Mouse (Mus musculus): ENCODE data around the gene Pitpna. TPM values are rescaled to one million over a fixed set of nuclear protein-coding genes. Genes with fewer than 3 reads are reported as not detected.

Gene Pitpna
- polyA plus RNA-seq, 1 experiment from 2014 or later, result 101 TPM

GRCm38 (mm10) chr11:75658996-75659750 is 71.3 kb downstream of the Pitpna start:
- no peak for ATAC-seq (ENCODE audit: low FRiP score)

GRCm38 (mm10) chr11:75660081-75660590 is 72.2 kb downstream of the Pitpna start:
- Histone ChIP-seq H3K9ac (no peak overlapping the region), H3K4me3 (no peak overlapping the region), H3K27me3 (peaks cover 27% of the 10 kb centered on the region), H3K4me2 (no peak overlapping the region), H3K36me3 (peaks cover 19% of the 10 kb centered on the region), H3K27ac (no peak overlapping the region), H3K9me3 (no peaks in the 10 kb centered on the region), H3K4me1 (replicated peaks) (peaks cover 14% of the 10 kb centered on the region)
- 95% methylated on average over 12 of the region's 12 CpGs for WGBS
- no peak for ATAC-seq (ENCODE audit: low FRiP score)

More at GRCm38 (mm10) chr11:75658996-75659750, 71.3 kb downstream of the Pitpna start:
- WGBS, result 85% methylated on average over 14 of the region's 14 CpGs
- Histone ChIP-seq H3K9ac (no peak overlapping the region), H3K27me3 (peaks cover 37% of the 10 kb centered on the region), H3K4me1 (replicated peaks) (peaks cover 20% of the 10 kb centered on the region), H3K27ac (no peak overlapping the region), H3K36me3 (peaks cover 18% of the 10 kb centered on the region), H3K4me2 (no peak overlapping the region), H3K9me3 (no peaks in the 10 kb centered on the region), H3K4me3 (no peak overlapping the region)

- 92% methylated on average over 21 of the region's 21 CpGs for WGBS
- Histone ChIP-seq H3K9me3 (no peaks in the 10 kb centered on the region), H3K4me3 (no peak overlapping the region), H3K27me3 (peaks cover 18% of the 10 kb centered on the region), H3K4me1 (replicated peaks) (peaks cover 6% of the 10 kb centered on the region), H3K4me2 (no peak overlapping the region), H3K9ac (no peak overlapping the region), H3K36me3 (peaks cover 29% of the 10 kb centered on the region), H3K27ac (no peak overlapping the region)
- no peak for ATAC-seq (ENCODE audit: low FRiP score)
Observed at GRCm38 (mm10) chr11:75660941-75661800, 73.3 kb downstream of the Pitpna start.

GRCm38 (mm10) chr11:75662131-75662530 is 74.2 kb downstream of the Pitpna start:
- Histone ChIP-seq H3K4me1 (replicated peaks) (no peaks in the 10 kb centered on the region), H3K9me3 (no peaks in the 10 kb centered on the region), H3K27ac (no peak overlapping the region), H3K27me3 (peaks cover 8% of the 10 kb centered on the region), H3K9ac (no peak overlapping the region), H3K36me3 (peaks cover 33% of the 10 kb centered on the region), H3K4me3 (no peak overlapping the region), H3K4me2 (no peak overlapping the region)
- ATAC-seq (ENCODE audit: low FRiP score), result no peak
- WGBS, result 92% methylated on average over 7 of the region's 7 CpGs

- Histone ChIP-seq H3K9ac (no peak overlapping the region), H3K4me1 (replicated peaks) (no peaks in the 10 kb centered on the region), H3K4me3 (no peak overlapping the region), H3K27me3 (no peaks in the 10 kb centered on the region), H3K36me3 (peaks cover 48% of the 10 kb centered on the region), H3K27ac (no peak overlapping the region), H3K4me2 (no peak overlapping the region), H3K9me3 (no peaks in the 10 kb centered on the region)
- no peak for ATAC-seq (ENCODE audit: low FRiP score)
- 93% methylated on average over 6 of the region's 6 CpGs for WGBS
Observed at GRCm38 (mm10) chr11:75666296-75666695, 78.4 kb downstream of the Pitpna start.

GRCm38 (mm10) chr11:75668621-75669020 is 80.7 kb downstream of the Pitpna start:
- ATAC-seq (ENCODE audit: low FRiP score), result no peak
- Histone ChIP-seq H3K9me3 (no peaks in the 10 kb centered on the region), H3K4me2 (no peak overlapping the region), H3K4me1 (replicated peaks) (peaks cover 5% of the 10 kb centered on the region; the same call in 1 of the 2 replicates), H3K36me3 (peaks cover 45% of the 10 kb centered on the region), H3K27me3 (no peaks in the 10 kb centered on the region), H3K4me3 (no peak overlapping the region), H3K9ac (no peak overlapping the region), H3K27ac (no peak overlapping the region)
- whole genome bisulfite sequencing, result 92% methylated on average over 3 of the region's 3 CpGs

GRCm38 (mm10) chr11:75669176-75669852 is 81.4 kb downstream of the Pitpna start:
- Histone ChIP-seq H3K36me3 (peaks cover 45% of the 10 kb centered on the region), H3K4me1 (replicated peaks) (peaks cover 5% of the 10 kb centered on the region; the same call in 1 of the 2 replicates), H3K27ac (no peak overlapping the region), H3K9me3 (no peaks in the 10 kb centered on the region), H3K4me3 (no peak overlapping the region), H3K9ac (no peak overlapping the region), H3K27me3 (no peaks in the 10 kb centered on the region), H3K4me2 (no peak overlapping the region)
- 92% methylated on average over 11 of the region's 11 CpGs for WGBS
- ATAC-seq (ENCODE audit: low FRiP score), result no peak

GRCm38 (mm10) chr11:75669853-75670200 is 81.9 kb downstream of the Pitpna start:
- H3K27me3 ChIP-seq, result no peaks in the 10 kb centered on the region
- no peak overlapping the region for H3K27ac ChIP-seq
- ATAC-seq (ENCODE audit: low FRiP score), result no peak
- H3K4me3 ChIP-seq, result no peak overlapping the region
- no peak overlapping the region for H3K9ac ChIP-seq
- no peak overlapping the region for H3K4me2 ChIP-seq
- H3K36me3 ChIP-seq, result peaks cover 45% of the 10 kb centered on the region
- 94% methylated on average over 12 of the region's 12 CpGs for WGBS
- H3K9me3 ChIP-seq, result no peaks in the 10 kb centered on the region
- peaks cover 5% of the 10 kb centered on the region; the same call in 1 of the 2 replicates for H3K4me1 ChIP-seq (replicated peaks)

GRCm38 (mm10) chr11:75671426-75672180 is 83.7 kb downstream of the Pitpna start:
- Histone ChIP-seq H3K4me2 (no peak overlapping the region), H3K36me3 (peaks cover 31% of the 10 kb centered on the region), H3K4me3 (no peak overlapping the region), H3K9me3 (no peaks in the 10 kb centered on the region), H3K27me3 (no peaks in the 10 kb centered on the region), H3K27ac (no peak overlapping the region), H3K9ac (no peak overlapping the region), H3K4me1 (replicated peaks) (peaks cover 5% of the 10 kb centered on the region; the same call in 1 of the 2 replicates)
- WGBS, result 78% methylated on average over 22 of the region's 22 CpGs
- ATAC-seq (ENCODE audit: low FRiP score), result 0 out of 2 replicates have a peak, but pooled peaks have one; percentile 17

- no peak overlapping the region for H3K9ac ChIP-seq
- no peak overlapping the region for H3K27ac ChIP-seq
- no peak for ATAC-seq (ENCODE audit: low FRiP score)
- no peak overlapping the region for H3K4me3 ChIP-seq
- H3K9me3 ChIP-seq, result no peaks in the 10 kb centered on the region
- H3K27me3 ChIP-seq, result no peaks in the 10 kb centered on the region
- WGBS, result 91% methylated on average over 5 of the region's 5 CpGs
- H3K4me2 ChIP-seq, result no peak overlapping the region
- peaks cover 7% of the 10 kb centered on the region; the same call in 1 of the 2 replicates for H3K4me1 ChIP-seq (replicated peaks)
- H3K36me3 ChIP-seq, result peaks cover 25% of the 10 kb centered on the region
Observed at GRCm38 (mm10) chr11:75673411-75673810, 85.5 kb downstream of the Pitpna start.

GRCm38 (mm10) chr11:75674875-75675274 is 87.0 kb downstream of the Pitpna start:
- Histone ChIP-seq H3K36me3 (peaks cover 17% of the 10 kb centered on the region; the same call in 1 of the 2 replicates), H3K27ac (no peak overlapping the region), H3K4me2 (no peak overlapping the region), H3K9ac (no peak overlapping the region), H3K9me3 (no peaks in the 10 kb centered on the region), H3K4me1 (replicated peaks) (peaks cover 11% of the 10 kb centered on the region), H3K27me3 (no peaks in the 10 kb centered on the region), H3K4me3 (no peak overlapping the region)
- WGBS, result 80% methylated on average over 3 of the region's 3 CpGs
- ATAC-seq (ENCODE audit: low FRiP score), result no peak

All from hindbrain, embryonic 13.5 days (tissue).